Mouse (Mus musculus): ENCODE results near the gene Insr. TPM values are rescaled to one million over a fixed set of nuclear protein-coding genes. Genes with fewer than 3 reads are reported as not detected.

Gene Insr
- polyA plus RNA-seq, 1 experiment from 2014 or later = 33.2 TPM

Small RNAs within 50 kb of the gene (microRNA-seq; reads per million reads assigned to microRNA genes)
- gene Gm25775 = not detected

Other genes starting within 250 kb of the Insr start
- gene A430078G23Rik, start 73.8 kb upstream of the Insr start, polyA plus RNA-seq (2015; fragmentation: Nextera tagmentation; extraction: Ambion mirVana) = 0.32 and 0.45 TPM in 2 replicates
- gene Arhgef18, start 113.4 kb upstream of the Insr start, polyA plus RNA-seq (2015; fragmentation: Nextera tagmentation; extraction: Ambion mirVana) = 8.2 and 8.4 TPM in 2 replicates
- gene Pex11g, start 188.1 kb upstream of the Insr start, polyA plus RNA-seq (2015; fragmentation: Nextera tagmentation; extraction: Ambion mirVana) = 17.4 and 17.9 TPM in 2 replicates
- gene Tex45, start 191.2 kb upstream of the Insr start, polyA plus RNA-seq (2015; fragmentation: Nextera tagmentation; extraction: Ambion mirVana) = not detected in 2 replicates
- 30.3 and 31.4 TPM in 2 replicates for gene Zfp358, start 213.5 kb upstream of the Insr start, polyA plus RNA-seq (2015; fragmentation: Nextera tagmentation; extraction: Ambion mirVana)
- 73.6 and 94.9 TPM in 2 replicates for gene Mcoln1, start 220.8 kb upstream of the Insr start, polyA plus RNA-seq (2015; fragmentation: Nextera tagmentation; extraction: Ambion mirVana)
- 39.9 and 43.3 TPM in 2 replicates for gene Pnpla6, start 235.8 kb upstream of the Insr start, polyA plus RNA-seq (2015; fragmentation: Nextera tagmentation; extraction: Ambion mirVana)

Data from intestine, embryonic 16.5 days (tissue).